Mouse (Mus musculus) T-cell, adult 2 months (primary cell): Measurements from ENCODE around the gene Tmem189.

Source experiments
- DNase-seq: peaks from one replicate; pipeline ENCODE4 v3.0.0; 2022; ENCODE audit warnings: low spot score

The Tmem189 gene

GRCm38 (mm10) chr2:167700018-167700417 lies 10.4 kb upstream of the Tmem189 start:
- DNase-seq, result no peak

DNA sequence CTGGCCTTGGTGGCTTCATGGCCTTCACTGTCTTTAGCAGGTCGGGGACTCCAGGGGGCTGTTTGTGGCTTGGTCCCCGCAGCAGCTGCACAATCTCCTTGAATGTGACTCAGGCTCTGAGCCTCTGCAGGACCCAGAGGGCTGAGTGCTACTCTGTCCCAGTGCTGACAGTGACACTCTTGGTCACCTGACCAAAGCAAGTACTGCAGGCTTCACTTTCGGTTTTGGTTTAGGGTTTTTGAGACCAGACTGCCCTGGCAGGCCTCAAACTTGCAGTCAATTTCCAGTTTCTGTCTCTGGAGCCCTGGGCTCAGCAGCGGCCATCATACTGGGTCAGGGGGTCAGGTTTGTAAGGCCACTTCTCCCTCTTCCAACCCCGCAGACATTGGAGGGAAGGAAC lies 8.3 kb upstream of the Tmem189 start:
- peak; percentile 78 for DNase-seq

GRCm38 (mm10) chr2:167696143-167696542 lies 6.5 kb upstream of the Tmem189 start:
- no peak for DNase-seq

DNA sequence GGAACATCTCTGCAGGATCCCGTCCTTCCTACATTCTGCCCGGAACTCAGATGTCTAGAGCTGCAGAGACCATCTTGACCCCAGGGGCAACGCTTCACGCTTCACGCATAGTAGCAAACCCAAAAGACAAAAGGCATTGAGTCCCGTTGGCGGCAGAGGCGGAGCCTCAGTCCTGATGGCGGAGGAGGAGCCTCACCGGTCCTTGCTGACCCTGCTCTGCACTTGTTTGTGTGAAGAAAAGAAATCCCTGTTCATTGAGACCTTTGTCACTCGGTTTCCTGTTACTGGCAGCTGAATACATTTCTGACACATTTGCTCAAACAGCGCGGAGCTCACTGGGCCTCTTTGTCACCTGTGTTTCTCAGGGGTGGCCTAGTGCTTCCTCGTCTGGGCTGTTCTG lies 5.9 kb upstream of the Tmem189 start:
- no peak for DNase-seq

DNA sequence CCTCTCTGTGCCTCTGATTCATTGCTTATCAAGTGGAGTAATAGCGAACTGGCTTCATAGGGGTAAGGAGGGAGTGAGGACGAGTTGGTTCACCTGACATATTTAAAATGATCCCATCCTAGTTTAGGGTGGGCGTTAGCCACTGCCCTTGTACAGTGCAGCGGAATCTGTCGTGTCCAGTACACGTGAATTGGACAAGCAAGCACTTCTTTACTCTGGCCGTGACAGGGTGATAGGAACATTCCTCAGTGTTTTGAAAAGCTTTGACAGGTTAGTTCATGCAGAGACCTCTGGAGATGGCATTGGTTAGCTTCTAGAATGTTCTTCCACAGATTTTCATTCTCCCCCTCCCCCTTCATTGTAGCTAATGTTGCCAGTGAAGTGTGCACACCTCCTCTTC lies 5.3 kb upstream of the Tmem189 start:
- no peak for DNase-seq

GRCm38 (mm10) chr2:167694244-167694643 lies 4.6 kb upstream of the Tmem189 start:
- no peak for DNase-seq

DNA sequence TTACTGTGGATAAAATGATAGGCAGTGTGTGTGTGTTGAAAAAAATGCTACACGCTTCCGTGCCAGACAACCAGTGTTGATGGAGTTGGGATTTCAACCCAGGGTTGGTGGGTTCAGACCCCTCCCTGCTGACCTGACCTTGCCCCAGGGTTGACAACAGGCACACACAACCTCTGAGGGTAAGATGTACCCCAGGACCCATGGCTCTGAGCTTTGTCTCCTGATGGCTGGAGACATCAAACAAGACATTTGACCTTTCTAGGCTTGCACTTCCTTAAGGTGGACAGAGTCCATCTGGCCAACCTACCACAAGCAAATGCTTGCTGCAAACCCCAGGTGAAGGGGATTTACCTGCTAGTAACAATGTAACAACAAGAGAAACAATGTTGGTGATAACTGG lies 3.9 kb upstream of the Tmem189 start:
- DNase-seq, result no peak

GRCm38 (mm10) chr2:167692831-167693230 lies 3.2 kb upstream of the Tmem189 start:
- no peak for DNase-seq

DNA sequence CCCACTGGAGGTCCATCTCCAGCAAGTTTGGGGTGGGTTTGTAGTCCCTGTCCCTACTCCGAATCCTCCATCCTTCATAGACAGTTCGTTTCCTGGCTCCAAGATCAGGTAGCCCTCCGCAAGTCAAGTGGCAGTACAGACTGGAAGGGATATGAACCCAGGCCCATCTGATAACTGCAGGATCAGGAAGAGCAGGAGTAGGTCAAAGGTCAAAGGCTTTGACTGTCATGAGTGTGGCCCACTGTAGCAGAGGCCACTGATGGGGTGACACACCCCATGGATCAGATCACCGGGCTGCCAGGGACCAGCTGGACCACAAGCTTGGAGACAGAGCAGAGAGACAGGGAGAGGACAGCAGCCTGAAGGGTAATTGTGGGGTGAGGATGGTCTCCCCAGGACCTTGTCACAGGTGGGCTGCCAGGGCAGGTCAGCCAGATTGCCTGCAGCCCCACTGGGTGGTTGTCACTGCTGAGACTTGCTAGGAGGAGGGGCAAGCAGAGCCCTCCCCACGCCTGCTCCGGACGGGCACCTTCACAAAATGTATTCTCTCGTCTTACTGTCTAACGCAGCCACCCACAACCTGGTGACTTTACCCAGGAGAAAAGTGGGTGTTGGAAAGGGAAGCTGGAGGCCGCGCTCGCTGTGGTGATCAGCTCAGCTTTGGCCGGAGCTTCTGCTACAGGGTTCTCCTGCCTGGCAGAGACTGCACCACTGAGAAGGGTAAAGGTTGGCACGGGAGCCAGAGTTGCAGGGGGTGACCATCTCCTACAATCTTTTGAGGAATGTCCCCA lies 2.4 kb upstream of the Tmem189 start:
- no peak for DNase-seq

GRCm38 (mm10) chr2:167691410-167691809 lies 1.8 kb upstream of the Tmem189 start:
- no peak for DNase-seq

GRCm38 (mm10) chr2:167690962-167691311 lies 1.3 kb upstream of the Tmem189 start:
- no peak for DNase-seq

DNA sequence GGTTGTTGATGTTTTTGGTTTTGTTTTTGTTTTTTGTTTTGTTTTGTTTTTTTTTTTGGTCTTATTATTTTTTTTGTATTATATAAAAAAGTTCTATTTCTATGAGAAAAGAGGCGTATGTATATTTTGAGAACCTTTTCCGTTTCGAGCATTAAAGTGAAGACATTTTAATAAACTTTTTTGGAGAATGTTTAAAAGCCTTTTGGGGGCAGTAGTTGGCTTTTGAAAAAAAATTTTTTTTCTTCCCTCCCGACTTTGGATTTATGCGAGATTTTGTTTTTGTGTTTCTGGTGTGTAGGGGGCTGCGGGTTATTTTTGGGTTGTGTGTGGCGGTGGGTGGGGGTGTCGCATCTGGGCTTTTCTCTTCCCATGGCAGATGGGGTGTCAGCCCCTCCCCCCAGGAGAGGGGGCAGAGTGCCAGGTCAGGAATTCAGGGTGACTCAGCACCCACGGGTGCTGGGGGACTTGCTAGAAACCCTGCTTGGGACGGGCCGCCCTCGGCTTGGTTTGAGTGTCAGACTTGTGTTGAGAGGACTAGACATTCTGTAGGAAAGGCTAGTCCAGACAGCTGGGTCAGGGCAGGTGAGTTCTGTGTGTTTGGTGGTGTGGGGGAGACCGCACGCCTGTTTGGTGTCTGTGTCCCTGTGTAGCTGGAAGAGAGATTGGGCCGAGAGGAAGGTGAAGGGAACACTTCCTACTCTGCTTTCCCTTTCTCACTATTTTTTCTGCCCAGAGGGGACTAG lies 768 bp upstream of the Tmem189 start:
- no peak for DNase-seq

GRCm38 (mm10) chr2:167688498-167689451 lies 847 bp downstream of the Tmem189 start, which contains the start of gene Cebpb:
TSS of gene Cebpb (plus strand) at chr2:167688915.
- DNase-seq, result peak; percentile 71

DNA sequence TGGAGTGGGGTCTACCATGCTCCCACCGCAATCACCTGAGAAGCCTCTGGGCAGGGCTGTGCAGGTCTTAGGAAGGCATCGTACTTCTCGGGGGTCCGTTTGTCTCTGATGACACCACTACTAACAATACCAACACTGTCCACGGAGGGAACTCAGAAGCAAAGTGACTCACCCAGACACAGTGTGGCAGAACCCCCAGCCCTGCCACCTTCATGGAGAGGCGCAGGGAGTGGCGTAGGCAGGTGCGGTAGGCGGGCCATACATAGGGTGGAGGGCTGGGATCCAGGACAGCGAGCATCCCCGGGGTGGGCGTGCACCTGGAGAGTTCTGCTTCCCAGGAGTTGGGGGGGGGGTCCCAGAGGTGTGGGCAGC lies 1.5 kb downstream of the Tmem189 start:
- peak; percentile 15 for DNase-seq

- DNase-seq, result no peak
Measured at GRCm38 (mm10) chr2:167687651-167688101, 1.9 kb downstream of the Tmem189 start.

DNA sequence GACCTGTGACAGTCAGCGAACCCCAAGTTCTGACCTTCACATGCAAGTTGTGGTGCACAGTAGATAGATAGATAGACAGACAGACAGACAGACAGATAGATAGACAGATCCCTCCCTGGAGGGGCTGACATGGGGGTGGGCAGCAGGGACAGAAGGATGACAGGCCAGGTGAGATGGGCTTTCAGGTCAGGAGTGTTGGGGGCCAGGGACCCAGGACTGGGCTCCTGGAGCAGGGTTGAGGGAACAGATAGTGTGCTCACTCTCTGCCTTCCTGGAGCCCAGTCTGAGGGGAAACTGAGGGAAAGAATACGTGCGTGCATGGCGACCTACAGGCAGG lies 2.4 kb downstream of the Tmem189 start:
- no peak for DNase-seq

- no peak for DNase-seq
Measured at GRCm38 (mm10) chr2:167686382-167687249, 3.0 kb downstream of the Tmem189 start.

GRCm38 (mm10) chr2:167685865-167686264 lies 3.8 kb downstream of the Tmem189 start:
- no peak for DNase-seq

DNA sequence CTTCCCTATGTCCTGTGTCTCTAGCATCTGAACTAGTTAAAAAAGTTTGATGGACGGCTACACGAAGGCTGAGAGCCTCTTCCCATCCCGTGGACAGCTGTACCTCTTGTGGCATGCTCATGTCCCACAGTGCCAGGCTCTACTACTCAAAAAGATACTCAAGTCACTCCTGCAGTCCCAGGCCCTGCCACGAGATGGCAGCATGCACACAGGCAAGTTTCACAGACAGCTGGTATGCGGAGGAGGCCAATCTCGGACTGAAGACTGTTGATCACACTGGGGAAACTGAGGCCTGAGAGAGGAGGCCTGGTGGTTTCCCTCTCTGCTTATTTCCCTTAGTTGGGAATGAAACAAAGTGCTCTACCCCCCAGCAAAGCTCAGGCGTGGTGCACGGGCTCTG lies 4.5 kb downstream of the Tmem189 start:
- DNase-seq, result peak; percentile 88

DNA sequence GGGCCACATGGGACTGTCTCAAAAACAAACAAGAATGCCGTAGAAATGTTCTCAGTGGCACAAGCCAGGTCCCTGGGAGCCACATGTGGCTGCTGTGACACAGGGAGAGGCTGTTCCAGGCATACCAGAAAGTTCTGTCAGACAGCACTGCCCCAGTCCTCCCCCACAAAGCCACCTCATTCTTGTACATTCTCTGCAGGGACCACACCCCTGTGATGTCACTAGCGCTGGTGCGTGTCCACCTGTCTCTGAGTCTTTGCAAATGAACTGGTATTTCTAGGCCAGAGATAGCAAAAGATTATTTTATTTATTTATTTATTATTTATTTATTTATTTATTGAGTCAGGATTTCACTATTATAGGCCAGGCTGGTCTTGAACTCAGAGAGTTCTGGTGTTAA lies 5.9 kb downstream of the Tmem189 start:
- DNase-seq, result no peak

DNA sequence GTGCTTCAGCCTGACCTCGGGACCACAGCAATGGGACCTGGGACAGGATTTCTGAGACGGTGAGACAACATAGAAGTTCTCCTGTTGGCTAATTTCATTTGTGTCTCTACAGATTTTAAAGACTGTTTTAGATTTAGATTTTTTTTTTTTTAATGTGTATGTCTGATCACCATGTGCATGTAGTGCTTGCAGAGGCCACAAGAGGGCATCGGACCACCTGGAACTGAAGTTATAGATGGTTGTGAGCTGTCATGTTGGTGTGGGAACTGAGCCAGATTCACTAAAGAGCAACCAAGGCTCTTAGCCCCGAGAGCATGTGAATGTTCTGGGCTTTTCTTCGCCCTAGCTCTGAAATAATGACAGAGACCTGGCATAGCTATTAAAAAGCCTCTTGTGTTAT lies 9.0 kb downstream of the Tmem189 start:
- peak; percentile 77 for DNase-seq
